Mouse (Mus musculus): ENCODE results near the gene Tnfaip3.

The Tnfaip3 gene

DNA sequence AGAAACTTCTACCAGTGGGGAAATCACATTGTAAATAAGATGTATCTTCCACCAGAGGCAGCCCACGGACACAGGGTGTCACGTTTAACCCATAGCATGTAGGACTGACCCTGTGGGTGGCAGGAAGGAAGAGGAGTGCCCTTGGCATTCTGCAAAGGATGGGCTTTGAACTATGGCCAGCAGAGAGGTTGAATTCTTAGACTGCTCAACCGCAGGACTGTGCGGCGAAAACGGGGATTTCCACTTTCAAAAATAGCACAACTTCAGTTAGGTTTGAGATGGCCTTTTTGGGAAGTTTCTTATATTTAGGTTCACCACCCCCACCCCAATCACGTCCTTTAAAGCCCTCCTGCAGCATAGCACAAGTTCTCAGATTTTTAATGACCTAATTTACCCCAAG is 50.6 kb downstream of the Tnfaip3 start:
- no peak for DNase-seq

DNA sequence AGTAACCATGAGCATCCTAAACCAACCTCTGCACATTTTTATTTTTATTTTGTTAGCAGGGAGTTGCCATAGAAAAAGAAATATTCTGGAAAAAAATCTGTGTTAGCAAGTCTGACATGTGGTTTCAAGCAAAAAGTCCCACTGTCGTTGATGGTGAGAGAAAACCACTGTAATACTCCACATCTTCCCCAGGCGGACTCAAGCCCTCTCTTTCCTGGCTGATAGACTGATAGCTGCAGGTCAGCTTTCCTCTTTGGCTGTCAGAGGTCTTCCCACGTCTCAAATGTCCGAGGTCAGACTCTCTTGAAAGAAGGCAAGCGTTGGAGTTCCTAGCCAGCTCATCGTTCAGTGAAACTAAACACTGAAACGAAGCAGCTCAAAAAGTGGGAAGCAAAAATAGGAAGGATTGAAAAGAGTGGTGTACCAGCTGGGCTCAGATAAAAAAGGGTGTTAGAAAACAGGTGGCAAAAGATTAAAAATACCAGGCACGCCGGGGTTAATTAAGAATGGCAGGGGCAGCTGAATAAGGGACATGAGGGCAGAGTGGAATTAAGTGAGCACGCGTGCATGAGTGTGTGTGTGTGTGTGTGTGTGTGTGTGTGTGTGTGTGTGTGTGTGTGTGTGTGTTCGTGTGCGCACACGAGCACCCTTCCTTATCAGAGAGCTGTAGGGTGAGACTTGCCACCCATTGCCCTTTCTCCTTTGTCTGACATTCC is 55.5 kb downstream of the Tnfaip3 start:
- no peak for DNase-seq

- DNase-seq = no peak
Observed at GRCm38 (mm10) chr10:18953706-18954071, 61.8 kb downstream of the Tnfaip3 start.

DNA sequence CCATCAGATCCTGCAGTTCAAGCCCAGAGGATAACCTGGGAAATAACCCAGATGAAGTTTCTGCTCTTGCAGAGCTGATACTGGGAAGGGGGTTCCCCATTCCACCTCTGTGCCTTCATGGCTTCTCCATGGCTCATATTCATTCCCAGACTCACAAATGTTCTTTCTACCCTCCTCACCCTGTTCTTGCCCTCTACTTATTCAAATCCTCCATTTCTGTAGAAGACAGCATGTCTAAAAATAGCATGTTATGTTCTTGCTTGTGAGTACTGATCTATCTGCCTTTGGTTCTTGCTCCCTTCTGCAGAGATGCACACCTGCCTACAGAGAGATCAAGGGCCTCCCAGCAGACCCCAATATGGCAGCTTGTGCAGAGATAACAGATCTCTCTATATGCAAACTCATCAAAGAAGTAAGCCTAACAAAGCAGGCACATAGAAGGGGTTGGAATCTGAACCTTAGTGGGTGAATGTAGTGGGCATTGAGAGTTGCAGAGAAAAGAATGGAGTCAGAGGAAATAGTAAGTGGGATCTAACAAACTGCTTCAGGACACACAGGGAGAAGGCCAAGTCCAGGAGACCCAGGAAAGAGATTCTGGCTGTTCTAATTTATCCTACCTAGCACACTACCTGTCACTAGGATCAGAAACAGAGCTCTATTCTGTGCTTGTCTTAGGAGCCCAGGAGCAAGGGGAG is 62.3 kb downstream of the Tnfaip3 start:
- DNase-seq = no peak

Data from cerebellum, postnatal 25 days (tissue).